Mouse (Mus musculus): ENCODE measurements around the gene Ktn1.

DNA sequence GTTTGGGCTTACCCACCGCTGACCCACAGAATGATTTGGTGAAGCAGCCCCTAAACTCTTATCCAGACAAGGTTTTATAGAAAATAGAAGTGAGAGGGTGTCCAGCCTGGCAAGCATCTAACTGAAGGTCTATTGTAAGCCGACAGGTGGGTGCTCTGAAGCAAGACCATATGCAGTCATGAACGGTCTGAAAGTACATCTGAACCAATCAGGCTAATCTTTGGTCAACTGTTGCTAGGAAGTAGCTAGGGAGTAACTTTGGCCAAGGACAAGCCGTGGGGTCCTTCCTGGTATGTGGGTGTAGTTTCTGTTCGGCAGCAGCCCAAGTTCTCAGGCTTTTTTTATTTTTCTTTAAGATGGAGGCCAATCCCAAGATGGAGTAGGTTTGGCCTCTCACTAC, 29.4 kb upstream of the Ktn1 start:
- TF ChIP-seq POLR2A (IDR thresholded peaks at IDR 0.05; ENCODE audit: extremely low read depth, insufficient read depth, low read length) (no peak), CTCF (IDR thresholded peaks at IDR 0.05; ENCODE audit: extremely low read depth, insufficient read depth, low read length) (no peak)
